Mouse (Mus musculus) cortical plate, adult 2 months (tissue): ENCODE data around the gene Pxdn.

Experiments
- CTCF ChIP-seq: fragments of 200-500 bp; IDR thresholded peaks from 2 replicates; pipeline ENCODE4 v1.5.1; 2011; ENCODE audit warnings: mild to moderate bottlenecking, control low read depth, low read length; ENCODE audit not compliant: insufficient read depth; ENCODE audit errors: extremely low read depth
- POLR2A ChIP-seq: fragments of 200-500 bp; IDR thresholded peaks from 2 replicates; pipeline ENCODE4 v1.6.1; 2011; ENCODE audit warnings: mild to moderate bottlenecking, low read length, control low read depth; ENCODE audit not compliant: insufficient read depth; ENCODE audit errors: extremely low read depth

- no peak for TF ChIP-seq CTCF
- no peak for TF ChIP-seq POLR2A
Observed at GRCm38 (mm10) chr12:29961041-29961440, 23.6 kb downstream of the Pxdn start.
